Mouse (Mus musculus): ENCODE data around the gene Ppie. TPM values are rescaled to one million over a fixed set of nuclear protein-coding genes. Genes with fewer than 3 reads are reported as not detected.

Ppie gene
- polyA plus RNA-seq, 1 experiment: 7.6 TPM

- TF ChIP-seq GATA1 (IDR thresholded peaks at IDR 0.05; ENCODE audit: low read length): no peak
Observed at GRCm38 (mm10) chr4:123082283-123083163, 57.2 kb downstream of the Ppie start.

DNA sequence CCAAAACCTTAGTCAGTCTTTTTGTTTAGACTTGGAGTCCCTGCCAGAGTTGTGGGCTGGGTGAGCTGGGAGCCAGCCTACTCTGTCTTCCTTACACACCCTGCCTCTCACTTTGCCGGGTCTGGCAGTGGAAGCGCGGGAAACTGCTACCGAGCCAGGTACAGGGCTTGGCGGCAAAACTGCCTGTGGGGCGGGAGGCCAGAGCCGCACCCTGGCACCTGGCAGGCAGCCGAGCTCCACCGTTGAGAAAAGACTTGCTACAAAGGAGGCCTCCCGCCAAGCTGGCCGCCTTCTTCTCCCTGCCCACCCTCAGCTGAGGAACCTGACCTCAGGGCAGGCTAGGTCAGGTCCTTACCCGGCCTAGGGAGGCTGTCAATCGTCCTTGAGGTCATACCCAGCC lies 59.0 kb downstream of the Ppie start:
- TF ChIP-seq GATA1 (IDR thresholded peaks at IDR 0.05; ENCODE audit: low read length): no peak

GRCm38 (mm10) chr4:123078231-123078630 lies 61.5 kb downstream of the Ppie start:
- TF ChIP-seq GATA1 (IDR thresholded peaks at IDR 0.05; ENCODE audit: low read length): no peak

Other genes starting within 250 kb of the Ppie start
- gene Mfsd2a, start 178.8 kb downstream of the Ppie start, polyA plus RNA-seq (2012): not detected in 2 replicates
- gene Mycl, start 144.3 kb downstream of the Ppie start, polyA plus RNA-seq (2012): 0.02 TPM in 1 of 2 replicates, not detected in the other
- gene Trit1, start 123.4 kb downstream of the Ppie start, polyA plus RNA-seq (2012): 2.1 and 2.8 TPM in 2 replicates
- gene Bmp8b, start 34.8 kb downstream of the Ppie start, polyA plus RNA-seq (2012): not detected in 2 replicates
- not detected in 2 replicates for gene Oxct2b, start 23.7 kb downstream of the Ppie start, polyA plus RNA-seq (2012)
- gene Hpcal4, start 43.3 kb upstream of the Ppie start, polyA plus RNA-seq (2012): not detected in 2 replicates
- gene Nt5c1a, start 61.6 kb upstream of the Ppie start, polyA plus RNA-seq (2012): not detected in 2 replicates
- gene Heyl, start 93.6 kb upstream of the Ppie start, polyA plus RNA-seq (2012): not detected in 2 replicates
- gene Pabpc4, start 122.4 kb upstream of the Ppie start, polyA plus RNA-seq (2012): 1,016 and 1,164 TPM in 2 replicates
- not detected in 2 replicates for gene Oxct2a, start 183.7 kb upstream of the Ppie start, polyA plus RNA-seq (2012)
- not detected in 2 replicates for gene Bmp8a, start 203.3 kb upstream of the Ppie start, polyA plus RNA-seq (2012)